Mouse (Mus musculus): ENCODE measurements at regions not wholly inside any gene's neighbourhood (a gene's known extent, or its start where the extent isn't known, plus 50 kb on each side); places are given as distances from the start of the nearest gene placed in this dataset.

- no peak for DNase-seq (ENCODE audit: low spot score in 2 of 2)
These were observed 401.1 kb downstream of the Tex13c3 start for GRCm38 (mm10) chrX:19080021-19080420.

Small RNA genes in the stretch of these regions (microRNA-seq; reads per million reads assigned to microRNA genes)
- gene Mir221 (3,963 to 5,322 reads per million in 2 experiments), gene Mir222 (971 to 1,151 reads per million in 2 experiments)
